Mouse (Mus musculus): Measurements from ENCODE around the gene Map10.

Map10 gene

GRCm38 (mm10) chr8:125670420-125670819 is 802 bp downstream of the Map10 start:
- DNase-seq (ENCODE audit: low read depth, low spot score) = no peak

GRCm38 (mm10) chr8:125670906-125671305 is 1.3 kb downstream of the Map10 start:
- DNase-seq (ENCODE audit: low read depth, low spot score) = no peak

GRCm38 (mm10) chr8:125671371-125671770 is 1.8 kb downstream of the Map10 start:
- no peak for DNase-seq (ENCODE audit: low read depth, low spot score)

- DNase-seq (ENCODE audit: low read depth, low spot score) = no peak
These were observed 6.2 kb downstream of the Map10 start for GRCm38 (mm10) chr8:125675796-125676195.

- DNase-seq (ENCODE audit: low read depth, low spot score) = no peak
These were observed 7.9 kb downstream of the Map10 start for GRCm38 (mm10) chr8:125677484-125677883.

- no peak for DNase-seq (ENCODE audit: low read depth, low spot score)
These were observed 9.4 kb downstream of the Map10 start for GRCm38 (mm10) chr8:125678854-125679648.

- no peak for DNase-seq (ENCODE audit: low read depth, low spot score)
These were observed 11.3 kb downstream of the Map10 start for GRCm38 (mm10) chr8:125680851-125681408.

- no peak for DNase-seq (ENCODE audit: low read depth, low spot score)
These were observed 15.7 kb downstream of the Map10 start for GRCm38 (mm10) chr8:125685216-125685760.

GRCm38 (mm10) chr8:125686221-125686865 is 16.7 kb downstream of the Map10 start:
- DNase-seq (ENCODE audit: low read depth, low spot score) = no peak

- DNase-seq (ENCODE audit: low read depth, low spot score) = no peak
These were observed 20.7 kb downstream of the Map10 start for GRCm38 (mm10) chr8:125690166-125690915.

- DNase-seq (ENCODE audit: low read depth, low spot score) = no peak
These were observed 21.3 kb downstream of the Map10 start for GRCm38 (mm10) chr8:125690961-125691360.

GRCm38 (mm10) chr8:125692447-125692846 is 22.8 kb downstream of the Map10 start:
- no peak for DNase-seq (ENCODE audit: low read depth, low spot score)

- no peak for DNase-seq (ENCODE audit: low read depth, low spot score)
These were observed 23.6 kb downstream of the Map10 start for GRCm38 (mm10) chr8:125693197-125693596.

- DNase-seq (ENCODE audit: low read depth, low spot score) = no peak
These were observed 26.3 kb downstream of the Map10 start for GRCm38 (mm10) chr8:125695951-125696350.

- DNase-seq (ENCODE audit: low read depth, low spot score) = no peak
These were observed 29.9 kb downstream of the Map10 start for GRCm38 (mm10) chr8:125699391-125700025.

GRCm38 (mm10) chr8:125700407-125700806 is 30.8 kb downstream of the Map10 start:
- no peak for DNase-seq (ENCODE audit: low read depth, low spot score)

- DNase-seq (ENCODE audit: low read depth, low spot score) = no peak
These were observed 33.4 kb downstream of the Map10 start for GRCm38 (mm10) chr8:125702868-125703473.

GRCm38 (mm10) chr8:125704434-125704833 is 34.8 kb downstream of the Map10 start:
- DNase-seq (ENCODE audit: low read depth, low spot score) = no peak

- DNase-seq (ENCODE audit: low read depth, low spot score) = no peak
These were observed 36.2 kb downstream of the Map10 start for GRCm38 (mm10) chr8:125705816-125706215.

GRCm38 (mm10) chr8:125709171-125709570 is 39.6 kb downstream of the Map10 start:
- DNase-seq (ENCODE audit: low read depth, low spot score) = no peak

GRCm38 (mm10) chr8:125711514-125711913 is 41.9 kb downstream of the Map10 start:
- DNase-seq (ENCODE audit: low read depth, low spot score) = no peak
